Mouse (Mus musculus) retina, postnatal 7 days (tissue): Measurements from ENCODE around the gene Ptcd3.
A peak's percentile ranks its signal among the peaks of the same experiment; 100 is the strongest.
"Not testable (repeated sequence)": the region's sequence is repeated elsewhere in the genome, so short reads cannot be mapped to it uniquely, and the experiment has no call there.

Experiments used
- DNase-seq: peaks from one replicate; pipeline ENCODE4 v3.0.0-alpha.2; 2012; ENCODE audit warnings: low read depth, low spot score

Ptcd3 gene

DNA sequence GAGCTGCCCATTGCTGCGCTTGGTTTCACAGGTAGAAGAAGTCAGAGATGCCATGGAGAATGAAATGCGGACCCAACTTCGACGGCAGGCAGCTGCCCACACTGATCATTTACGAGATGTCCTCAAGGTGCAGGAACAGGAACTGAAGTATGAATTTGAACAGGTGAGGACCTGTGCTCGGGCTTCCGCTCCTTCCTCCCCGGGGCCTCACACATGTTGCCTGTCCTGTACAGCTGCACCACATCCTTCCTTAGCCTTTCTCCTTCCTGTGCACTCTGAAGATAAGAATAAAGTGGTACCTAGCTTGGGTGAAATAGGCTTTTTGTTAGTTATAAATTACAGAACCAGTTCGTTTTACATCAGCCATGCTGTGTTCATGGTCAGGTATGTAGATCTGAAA is 37.2 kb downstream of the Ptcd3 start:
- DNase-seq, result no peak

DNA sequence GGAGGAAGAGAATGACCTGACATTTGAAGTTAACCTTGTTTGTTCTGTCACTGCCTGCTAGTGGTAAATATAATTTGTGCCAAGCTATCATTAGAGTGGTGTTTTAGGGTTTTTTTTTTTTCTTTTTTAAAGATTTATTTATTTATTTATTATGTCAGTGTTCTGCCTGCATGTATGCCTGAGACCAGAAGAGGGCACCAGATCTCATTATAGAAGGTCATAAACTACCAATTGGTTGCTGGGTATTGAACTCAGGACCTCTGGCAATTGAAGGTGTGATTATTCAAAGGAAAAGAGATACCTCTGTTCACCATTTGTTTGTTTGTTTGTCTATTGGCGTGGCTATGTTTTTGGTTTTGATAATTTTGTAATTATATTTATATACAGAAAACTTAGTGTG is 39.7 kb downstream of the Ptcd3 start:
- DNase-seq, result no peak

DNA sequence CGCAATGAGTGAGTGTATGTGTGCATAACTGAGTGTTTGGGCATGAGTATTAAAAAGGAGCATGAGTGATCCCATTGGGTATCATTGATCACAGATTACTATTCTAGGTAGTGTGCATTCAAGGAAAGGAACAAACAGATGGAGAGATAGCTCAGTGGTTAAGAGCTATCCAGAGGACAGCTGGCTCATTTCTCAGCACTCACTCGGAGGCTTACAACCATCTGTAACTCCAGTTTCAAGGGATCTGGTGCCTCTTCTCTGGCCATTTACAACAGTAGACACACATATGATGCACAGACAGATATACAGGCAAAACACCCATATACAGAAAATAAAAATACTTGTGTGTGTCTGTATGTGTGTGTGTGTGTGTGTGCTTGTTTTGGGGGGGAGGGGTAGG is 40.8 kb downstream of the Ptcd3 start:
- DNase-seq, result no peak

DNA sequence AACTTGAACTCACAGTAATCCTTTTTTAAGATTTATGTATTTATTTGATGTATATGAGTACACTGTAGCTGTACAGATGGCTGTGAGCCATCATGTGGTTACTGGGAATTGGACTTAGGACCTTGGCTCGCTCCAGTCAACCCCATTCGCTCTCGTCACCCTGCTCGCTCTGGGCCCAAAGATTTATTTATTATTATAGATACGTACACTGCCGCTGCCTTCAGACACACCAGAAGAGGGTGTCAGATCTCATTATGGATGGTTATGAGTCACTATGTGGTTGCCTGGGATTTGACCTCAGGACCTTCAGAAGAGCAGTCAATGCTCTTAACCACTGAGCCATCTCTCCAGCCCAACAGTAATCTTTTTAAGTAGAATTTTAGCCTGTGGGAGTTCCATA is 61.6 kb downstream of the Ptcd3 start:
- not testable (repeated sequence) for DNase-seq

DNA sequence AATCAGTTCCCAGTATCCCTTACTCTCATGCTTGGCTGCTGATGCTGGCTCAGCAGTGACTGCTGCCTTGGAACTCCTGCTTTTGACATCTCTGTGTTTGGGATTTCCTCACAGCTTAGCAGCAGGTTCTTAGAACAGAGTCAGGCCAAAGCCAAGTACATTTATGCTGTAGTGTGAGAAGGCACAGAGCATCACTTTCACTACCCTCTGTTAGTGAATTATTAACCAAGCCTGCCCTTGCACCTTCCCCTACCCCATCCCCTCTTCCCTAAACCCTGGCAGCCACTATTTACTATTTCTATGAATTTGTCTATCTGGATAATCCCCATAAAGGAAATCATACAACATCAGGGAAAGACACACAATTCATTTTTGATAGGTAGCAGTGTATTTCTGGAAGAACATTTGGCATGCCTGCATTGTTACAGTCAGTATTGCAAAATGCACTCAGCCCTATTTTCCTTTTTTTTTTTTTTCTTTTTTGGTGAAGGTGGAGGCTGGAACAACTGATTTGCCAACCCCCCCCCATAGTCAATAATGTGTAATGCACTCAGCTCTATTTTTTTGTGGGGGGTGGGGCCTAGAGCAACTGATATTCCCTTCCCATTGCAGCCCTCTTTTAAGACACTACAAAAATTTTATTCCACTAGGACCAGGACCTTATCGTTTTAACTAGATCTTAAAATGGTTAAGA is 67.8 kb downstream of the Ptcd3 start:
- DNase-seq, result no peak

DNA sequence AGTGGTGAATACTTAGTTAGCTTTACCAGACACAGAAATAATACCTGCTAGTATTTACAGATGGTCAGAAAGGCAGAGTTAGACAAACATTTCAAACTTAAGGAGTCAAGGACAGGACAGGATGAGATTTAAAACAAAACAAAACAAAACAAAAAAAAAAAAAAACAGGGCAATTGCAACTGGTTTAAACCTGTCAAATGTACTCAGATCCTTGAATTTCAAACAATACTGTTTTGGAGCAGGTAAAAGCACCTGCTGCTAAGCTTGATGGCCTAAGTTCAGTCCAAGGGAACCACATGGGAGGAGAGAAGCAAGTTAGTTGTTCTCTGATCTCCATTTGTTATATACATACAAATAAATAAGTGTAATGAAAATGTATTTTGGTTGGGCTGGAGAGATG is 68.7 kb downstream of the Ptcd3 start:
- no peak for DNase-seq

DNA sequence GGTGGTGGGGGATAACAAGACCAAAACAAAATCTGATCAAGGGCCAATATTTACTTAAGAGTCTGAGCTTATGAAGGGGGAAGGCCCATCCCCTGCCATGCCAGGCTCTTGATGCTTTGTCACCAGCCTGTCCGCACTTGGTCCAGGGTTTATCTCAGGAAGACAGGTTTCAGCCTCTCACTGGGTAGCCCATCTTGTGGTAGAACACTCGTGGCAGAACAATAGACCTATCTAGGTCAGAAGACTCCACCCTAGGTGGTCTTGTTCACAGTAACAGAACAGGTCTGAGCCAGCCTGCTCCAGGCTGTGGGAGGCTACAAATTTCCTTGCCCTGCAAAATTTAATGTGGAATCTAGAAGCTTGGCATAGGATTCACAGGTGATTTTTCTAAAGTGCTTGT is 71.7 kb downstream of the Ptcd3 start:
- DNase-seq, result no peak

DNA sequence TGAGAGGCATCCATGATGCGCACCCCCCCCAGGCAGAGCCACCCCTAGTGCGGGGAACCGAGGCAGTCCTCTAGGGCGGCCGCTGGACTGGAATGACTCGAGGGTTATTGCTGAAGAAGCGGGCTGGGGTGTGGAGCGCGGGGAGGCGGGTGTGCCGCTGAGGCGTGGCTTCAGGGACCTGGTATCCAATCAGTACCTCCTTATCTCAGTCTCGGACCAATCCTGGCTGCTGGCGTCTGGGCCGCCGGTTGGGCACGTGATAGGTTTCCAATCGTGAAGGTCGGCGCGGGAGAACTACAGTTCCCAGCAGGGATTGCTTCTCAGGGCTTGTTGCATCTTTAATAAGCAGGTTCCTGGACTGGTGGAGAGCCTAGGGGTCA is 77.0 kb downstream of the Ptcd3 start:
- peak; percentile 86 for DNase-seq

DNA sequence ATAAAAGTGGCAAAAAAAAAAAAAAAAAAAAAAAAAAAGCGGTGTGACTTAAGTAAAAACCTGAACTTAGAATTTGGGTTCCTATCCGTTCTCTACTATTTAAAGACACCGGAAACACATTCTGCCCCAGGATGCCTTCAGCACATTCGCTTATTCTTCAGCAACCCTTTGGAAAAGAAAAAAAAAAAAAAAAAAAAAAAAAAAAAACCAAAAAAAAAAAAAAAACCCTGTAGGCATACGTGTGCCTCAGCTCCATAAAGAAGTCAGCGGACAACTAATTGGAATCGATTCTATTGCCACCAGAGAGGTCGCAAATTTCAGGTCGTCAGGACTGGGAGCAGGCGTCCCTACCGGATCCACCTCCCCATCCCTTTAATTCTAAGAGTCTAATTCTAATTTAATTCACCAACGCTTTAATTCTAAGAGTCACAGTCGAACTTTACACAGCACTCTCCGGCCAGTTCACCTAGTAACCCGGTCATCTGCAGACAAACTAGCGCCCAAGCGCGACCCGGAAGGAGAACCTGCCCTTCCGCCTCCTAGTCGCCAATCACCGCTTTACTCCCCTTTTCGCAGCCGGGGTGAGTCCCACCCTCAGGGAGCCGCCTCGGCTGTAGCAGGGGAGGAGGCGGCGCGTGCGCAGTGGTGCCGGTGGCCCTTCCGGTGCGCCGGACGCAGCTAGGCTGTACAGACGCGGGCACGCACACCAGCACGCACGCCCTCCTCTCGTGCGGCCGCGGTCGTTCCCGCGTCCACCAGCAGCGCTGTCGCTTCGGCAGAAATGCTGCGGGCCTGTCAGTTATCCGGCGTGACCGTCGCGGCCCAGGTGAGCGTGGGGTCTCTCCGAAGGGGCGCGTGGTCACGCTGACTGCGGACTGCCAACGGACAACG is 77.6 kb downstream of the Ptcd3 start, which contains the start of gene Immt:
Immt (plus strand) TSS at position 642 of the 891 bp plus-strand sequence.
- DNase-seq, result peak; percentile 95
